In the genomic region with DNA sequence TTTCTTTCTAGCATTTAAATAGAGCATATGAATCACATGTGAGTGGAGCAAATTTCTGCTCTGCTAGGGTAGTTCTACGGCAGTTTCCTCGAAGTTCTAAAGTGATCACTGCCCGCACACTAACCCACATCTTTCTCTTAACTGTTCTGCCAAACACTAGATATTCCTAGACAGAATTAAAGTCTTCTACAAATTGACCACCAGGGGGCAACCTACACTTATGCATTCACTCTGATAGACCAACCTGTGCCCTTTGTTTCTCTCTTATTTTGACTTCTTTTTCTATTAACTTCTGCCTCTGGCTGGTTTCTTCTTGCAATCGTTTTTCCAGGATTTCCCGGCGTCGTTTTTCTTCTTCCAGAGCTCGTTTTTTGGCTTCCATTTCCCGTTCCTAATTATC, we compare ENCODE assay signal across 9 mouse cellular contexts. TPM values are rescaled to one million over a fixed set of nuclear protein-coding genes. Genes with fewer than 3 reads are reported as not detected.
A peak's percentile ranks its signal among the peaks of the same experiment; 100 is the strongest.
DNase-seq lines count a peak whose midpoint lies in the region; ATAC-seq and TF ChIP-seq lines count a peak whose summit lies in the region.
"Had no signal": no experiment of that assay in that cellular context is flagged by ENCODE, and none has a peak within 500 bp of the region (broad histone marks: within the 10 kb centered on the region; RNA-seq: fewer than 3 reads in every experiment).

No protein-coding gene starts in this region.

- no peak for TF ChIP-seq POLR2A in MEL (IDR thresholded peaks at IDR 0.05; ENCODE audit: control insufficient read depth in 1 of 2, insufficient read depth in 1 of 2, low read depth in 1 of 2, low read length in 2 of 2, poor library complexity in 1 of 2)
- TF ChIP-seq POLR2A in cerebellum, adult 2 months (IDR thresholded peaks at IDR 0.05; ENCODE audit: borderline replicate concordance, insufficient read depth, low read length), result no peak

- no peaks in the 10 kb centered on the region for H3K9me3 ChIP-seq in limb, embryonic 11.5 days (ENCODE audit: control insufficient read depth, low read length)
- H3K9me3 ChIP-seq in limb, embryonic 10.5 days (replicated peaks), result no peaks in the 10 kb centered on the region
- no peaks in the 10 kb centered on the region for H3K9me3 ChIP-seq in MEL (replicated peaks; ENCODE audit: insufficient read depth, low read length)
- no peaks in the 10 kb centered on the region for H3K9me3 ChIP-seq in neural tube, embryonic 15.5 days (replicated peaks)

- no peak overlapping the region for H3K4me3 ChIP-seq in limb, embryonic 11.5 days (ENCODE audit: low read depth, low read length)
- H3K4me3 ChIP-seq in limb, embryonic 10.5 days, result no peak overlapping the region
- peak overlapping the region in 1 of 2 experiments; percentile 11; a peak in 1 of 4 replicates for H3K4me3 ChIP-seq in MEL (ENCODE audit: control insufficient read depth in 1 of 2, insufficient read depth in 1 of 2, low read depth in 2 of 2, low read length in 2 of 2)
- H3K4me3 ChIP-seq in cerebellum, adult 2 months (replicated peaks; ENCODE audit: insufficient read depth, low read depth, low read length), result no peak overlapping the region
- no peak overlapping the region for H3K4me3 ChIP-seq in neural tube, embryonic 15.5 days (replicated peaks)
- H3K4me3 ChIP-seq: erythroblast, embryonic 14.5 days had no signal

- ATAC-seq in limb, embryonic 11.5 days (ENCODE audit: insufficient number of reproducible peaks, low FRiP score, low TSS enrichment, low read depth), result peak; percentile 67; the same call in 1 of the 2 replicates
- peak; percentile 88 for ATAC-seq in neural tube, embryonic 15.5 days (ENCODE audit: low FRiP score)

- intact Hi-C loops in heart, postnatal 10 days (cut with DNase I), result loop anchor here (2.0 to 5.0 kb wide), 5 partner anchors 40 to 264 kb away; no protein-coding TSS in a partner anchor
- intact Hi-C loops in left cerebral cortex, postnatal 4 days (cut with DNase I), result loop anchor here (2.0 kb wide), 1 partner anchor 210 kb away; no protein-coding TSS in a partner anchor

- peak; percentile 85 for TF ChIP-seq RAD21 in MEL (IDR thresholded peaks at IDR 0.05; ENCODE audit: low read depth, low read length)

- no peaks in the 10 kb centered on the region for H3K4me1 ChIP-seq in limb, embryonic 11.5 days (ENCODE audit: control insufficient read depth, insufficient read depth, low read length)
- H3K4me1 ChIP-seq in limb, embryonic 10.5 days, result no peaks in the 10 kb centered on the region
- no peaks in the 10 kb centered on the region for H3K4me1 ChIP-seq in MEL (ENCODE audit: control insufficient read depth in 1 of 2, insufficient read depth in 2 of 2, low read length in 2 of 2)
- H3K4me1 ChIP-seq in cerebellum, adult 2 months (ENCODE audit: control insufficient read depth, insufficient read depth, low read length), result no peaks in the 10 kb centered on the region
- H3K4me1 ChIP-seq in neural tube, embryonic 15.5 days, result no peaks in the 10 kb centered on the region

- H3K9ac ChIP-seq in limb, embryonic 11.5 days (ENCODE audit: low read length), result no peak overlapping the region
- no peak overlapping the region for H3K9ac ChIP-seq in MEL (ENCODE audit: control insufficient read depth, low read depth, low read length, poor library complexity, severe bottlenecking)
- no peak overlapping the region for H3K9ac ChIP-seq in neural tube, embryonic 15.5 days (replicated peaks)

- peak; percentile 27 to 81 (median 53); a peak in 5 of 6 replicates for TF ChIP-seq CTCF in MEL (IDR thresholded peaks at IDR 0.05 in 2 of 3, conservative IDR thresholded peaks at IDR 0.05 in 1 of 3; ENCODE audit: control insufficient read depth in 1 of 3, insufficient read depth in 1 of 3, low read depth in 2 of 3, low read length in 3 of 3, poor library complexity in 1 of 3, severe bottlenecking in 1 of 3)
- TF ChIP-seq CTCF in cerebellum, adult 2 months (IDR thresholded peaks at IDR 0.05; ENCODE audit: borderline replicate concordance, insufficient read depth, low read depth, low read length), result peak; percentile 35; the same call in 1 of the 2 replicates

- 40% methylated on average over 9 of the region's 9 CpGs for WGBS in limb, embryonic 11.5 days
- 49% methylated on average over 9 of the region's 9 CpGs for WGBS in limb, embryonic 10.5 days
- WGBS in cerebellum, adult 2 months, result 24% methylated on average over 9 of the region's 9 CpGs
- 45% methylated on average over 9 of the region's 9 CpGs for WGBS in neural tube, embryonic 15.5 days

- DNase-seq in limb, embryonic 11.5 days (ENCODE audit: low spot score), result peak; percentile 36
- no peak for DNase-seq in limb, embryonic 10.5 days (ENCODE audit: low spot score)
- DNase-seq in MEL (ENCODE audit: low read depth, low spot score), result peak; percentile 73
- DNase-seq in cerebellum, adult 2 months, result peak in 1 of 2 experiments; percentile 67
- DNase-seq in heart, postnatal 10 days, result peak; percentile 65 to 80
- DNase-seq in left cerebral cortex, postnatal 4 days, result peak; percentile 12
- DNase-seq in urinary bladder, adult 18-20 months (ENCODE audit: low spot score in 2 of 2), result no peak

- TF ChIP-seq EP300 in MEL (IDR thresholded peaks at IDR 0.05; ENCODE audit: low read depth in 1 of 2, low read length in 2 of 2), result no peak

- H3K27me3 ChIP-seq in limb, embryonic 11.5 days (ENCODE audit: control insufficient read depth, insufficient read depth, low read length), result no peaks in the 10 kb centered on the region
- H3K27me3 ChIP-seq in limb, embryonic 10.5 days (ENCODE audit: low read depth, poor library complexity, severe bottlenecking), result no peaks in the 10 kb centered on the region
- H3K27me3 ChIP-seq in MEL (ENCODE audit: control insufficient read depth in 1 of 2, insufficient read depth in 2 of 2, low read length in 2 of 2), result no peaks in the 10 kb centered on the region
- no peaks in the 10 kb centered on the region for H3K27me3 ChIP-seq in cerebellum, adult 2 months (ENCODE audit: control insufficient read depth, insufficient read depth, low read length)
- no peaks in the 10 kb centered on the region for H3K27me3 ChIP-seq in neural tube, embryonic 15.5 days (replicated peaks)

- no peak overlapping the region for H3K4me2 ChIP-seq in limb, embryonic 11.5 days (ENCODE audit: low read depth, severe bottlenecking)
- no peak overlapping the region for H3K4me2 ChIP-seq in neural tube, embryonic 15.5 days

- H3K36me3 ChIP-seq in limb, embryonic 11.5 days (ENCODE audit: control insufficient read depth, insufficient read depth, low read length), result 0 out of 2 replicates have a peak, but pooled peaks cover 3% of the 10 kb centered on the region
- H3K36me3 ChIP-seq in limb, embryonic 10.5 days, result peaks cover 47% of the 10 kb centered on the region
- no peaks in the 10 kb centered on the region for H3K36me3 ChIP-seq in MEL (ENCODE audit: control insufficient read depth in 1 of 2, insufficient read depth in 2 of 2, low read length in 2 of 2)
- H3K36me3 ChIP-seq in neural tube, embryonic 15.5 days, result no peaks in the 10 kb centered on the region

- H3K27ac ChIP-seq in limb, embryonic 11.5 days (replicated peaks; ENCODE audit: low read depth, low read length), result no peak overlapping the region
- H3K27ac ChIP-seq in limb, embryonic 10.5 days, result no peak overlapping the region
- H3K27ac ChIP-seq in MEL (ENCODE audit: control insufficient read depth, low read depth, low read length), result no peak overlapping the region
- no peak overlapping the region for H3K27ac ChIP-seq in cerebellum, adult 2 months (ENCODE audit: insufficient read depth, low read length)
- H3K27ac ChIP-seq in neural tube, embryonic 15.5 days (replicated peaks), result no peak overlapping the region

- no peaks in the 10 kb centered on the region for H3K79me2 ChIP-seq in MEL (ENCODE audit: control insufficient read depth, insufficient read depth, low read length, poor library complexity)

TF ChIP-seq in MEL, 35 proteins besides CTCF, POLR2A, EP300 and RAD21:
- peak; percentile 75 for TF ChIP-seq ZC3H11A (IDR thresholded peaks at IDR 0.05; ENCODE audit: low read depth, low read length)
- peak; percentile 80 for TF ChIP-seq SMC3 (IDR thresholded peaks at IDR 0.05; ENCODE audit: low read depth, low read length)
- TF ChIP-seq POLR2AphosphoS2 (IDR thresholded peaks at IDR 0.05; ENCODE audit: low read length), result no peak

RNA-seq across cellular contexts. Expression of a gene that starts 14.1 kb away (rescaled TPM):
- polyA plus RNA-seq in limb, embryonic 11.5 days (2014; fragmentation: Nextera tagmentation; extraction: Ambion mirVana), result 33.6 and 39.5 TPM in 2 replicates
- 38.8 and 43.0 TPM in 2 replicates for polyA plus RNA-seq in limb, embryonic 10.5 days (2016; fragmentation: Nextera tagmentation; extraction: Ambion mirVana)
- 8.3 and 9.5 TPM in 2 replicates for total RNA-seq in MEL (2012; rRNA removed)
- polyA plus RNA-seq in MEL (2012; ENCODE audit: insufficient read depth in 1 of 2, insufficient read length in 2 of 2, low read depth in 1 of 2, low replicate concordance in 2 of 2, missing spikeins in 1 of 2), result 10 to 100 TPM in 1 of 2 experiments, not detected in 1; 11.1 TPM
- 37.3 and 41.0 TPM in 2 replicates for polyA plus RNA-seq in cerebellum, adult 2 months (2012; rRNA removed)
- total RNA-seq in heart, postnatal 10 days (2021), result 10 to 100 TPM; 19.2 TPM
- 10 to 100 TPM; 19.8 to 24.8 TPM for total RNA-seq in left cerebral cortex, postnatal 4 days (2021)
- polyA plus RNA-seq in neural tube, embryonic 15.5 days (2015; fragmentation: Nextera tagmentation; extraction: Ambion mirVana), result 38.7 and 41.1 TPM in 2 replicates

RNA-seq across cellular contexts. Expression of a gene that starts 32.4 kb away (rescaled TPM):
- polyA plus RNA-seq in limb, embryonic 11.5 days (2014; fragmentation: Nextera tagmentation; extraction: Ambion mirVana), result 29.2 and 30.2 TPM in 2 replicates
- polyA plus RNA-seq in limb, embryonic 10.5 days (2016; fragmentation: Nextera tagmentation; extraction: Ambion mirVana), result 23.5 and 28.5 TPM in 2 replicates
- not detected in 2 replicates for total RNA-seq in MEL (2012; rRNA removed)
- polyA plus RNA-seq in MEL (2012; ENCODE audit: insufficient read depth in 1 of 2, insufficient read length in 2 of 2, low read depth in 1 of 2, low replicate concordance in 2 of 2, missing spikeins in 1 of 2), result not detected
- 808 and 848 TPM in 2 replicates for polyA plus RNA-seq in cerebellum, adult 2 months (2012; rRNA removed)
- total RNA-seq in heart, postnatal 10 days (2021), result under 1 TPM; 0.20 to 0.22 TPM
- 100 to 1,000 TPM; 181 to 201 TPM for total RNA-seq in left cerebral cortex, postnatal 4 days (2021)
- 451 and 532 TPM in 2 replicates for polyA plus RNA-seq in neural tube, embryonic 15.5 days (2015; fragmentation: Nextera tagmentation; extraction: Ambion mirVana)

Comparison
In these comparisons a context has a peak if more than half of its experiments do, and no peak if none do; other contexts are left out.
1. DNase-seq: peak in limb, embryonic 11.5 days (single experiment), MEL (single experiment), heart, postnatal 10 days (2 of 2) and left cerebral cortex, postnatal 4 days (single experiment); none in limb, embryonic 10.5 days (single experiment) and urinary bladder, adult 18-20 months (0 of 2).
2. RNA of a gene that starts 32.4 kb away (polyA plus RNA-seq): 808 to 848 TPM in cerebellum, adult 2 months, 451 to 532 TPM in neural tube, embryonic 15.5 days, 29.2 to 30.2 TPM in limb, embryonic 11.5 days and 23.5 to 28.5 TPM in limb, embryonic 10.5 days; not detected in MEL; every median in the first group is over 10 times any median in the second.